Mouse (Mus musculus) liver, adult 10 weeks (tissue): ENCODE data around the gene B3galt5. TPM values are rescaled to one million over a fixed set of nuclear protein-coding genes. Genes with fewer than 3 reads are reported as not detected.

Experiments used
- polyA plus RNA-seq: library from polyadenylated mRNA; stranded (reverse); fragments of 350-450 nt; fragmentation: Illumina TruSeq; extraction: RNeasy Lipid Tissue Mini Kit (QIAGEN cat#74804); gene quantifications from one replicate; pipeline ENCODE4 v1.2.3, GENCODE M21; 2014; ENCODE audit warnings: low read depth, low replicate concordance

Gene B3galt5
- not detected for polyA plus RNA-seq

DNA sequence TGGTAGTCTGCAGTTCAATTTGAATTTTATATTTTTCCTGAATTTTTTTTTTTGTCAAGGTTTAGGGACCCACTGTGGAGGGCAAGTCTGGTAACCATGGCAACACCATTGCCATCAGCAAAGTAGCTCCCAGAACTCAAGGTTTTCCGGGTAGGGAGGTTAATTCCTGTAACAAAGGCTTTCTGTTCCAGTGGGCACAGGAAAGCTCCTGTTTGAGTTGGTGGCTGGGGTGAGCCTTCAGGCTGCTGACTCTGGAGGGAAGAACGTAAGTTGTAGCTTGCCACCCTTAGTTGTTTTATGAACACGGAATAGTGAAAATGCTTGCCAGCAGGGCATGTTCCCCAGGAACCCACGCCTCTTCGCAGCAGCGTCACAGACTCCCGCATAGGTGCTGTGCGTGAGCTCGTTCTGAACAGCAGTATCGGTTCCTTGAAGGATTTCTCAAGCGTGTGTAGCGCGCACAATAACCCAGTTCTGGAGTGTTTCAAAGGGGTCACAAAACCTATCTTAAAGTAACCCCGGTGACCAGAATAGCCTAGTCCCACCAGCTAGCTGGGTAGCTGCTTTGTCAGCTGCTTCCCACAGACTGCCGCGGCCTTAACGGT, at the start of gene B3galt5:
B3galt5 (plus strand) TSS at position 436 of the 605 bp plus-strand sequence.

GRCm38 (mm10) chr16:96191531-96192506, 43.8 kb upstream of the B3galt5 start, which contains the start of gene Lca5l:
Gene Lca5l (minus strand): TSS chr16:96192271.

GRCm38 (mm10) chr16:96199913-96200701, 35.5 kb upstream of the B3galt5 start, which contains the start of gene Sh3bgr:
Gene Sh3bgr (plus strand): TSS chr16:96200450.

Other genes with a start within 250 kb of the B3galt5 start
- gene Psmg1, start 244.8 kb upstream of the B3galt5 start, polyA plus RNA-seq, result 25.8 TPM
- 19.5 TPM for gene Brwd1, start 153.3 kb upstream of the B3galt5 start, polyA plus RNA-seq
- 88.3 TPM for gene Hmgn1, start 108.1 kb upstream of the B3galt5 start, polyA plus RNA-seq
- 3.1 TPM for gene Wrb, start 90.4 kb upstream of the B3galt5 start, polyA plus RNA-seq
- 0.11 TPM for gene Lca5l, start 43.5 kb upstream of the B3galt5 start, polyA plus RNA-seq
- gene Sh3bgr, start 35.4 kb upstream of the B3galt5 start, polyA plus RNA-seq, result not detected
- not detected for gene Itgb2l, start 207.8 kb downstream of the B3galt5 start, polyA plus RNA-seq
- not detected for gene Pcp4, start 231.8 kb downstream of the B3galt5 start, polyA plus RNA-seq